Mouse (Mus musculus) spleen, adult 2 months (tissue): ENCODE data around the gene Sf3a2.

Experiments used
- CTCF ChIP-seq: fragments of 200-500 bp; IDR thresholded peaks from 2 replicates; pipeline ENCODE4 v1.5.1; 2011; ENCODE audit warnings: mild to moderate bottlenecking, inconsistent platforms; ENCODE audit not compliant: insufficient read depth, insufficient read length, insufficient replicate concordance; ENCODE audit errors: extremely low read depth
- POLR2A ChIP-seq: fragments of 200-500 bp; IDR thresholded peaks from 2 replicates; pipeline ENCODE4 v1.6.1; 2011; ENCODE audit warnings: low read depth, low read length, inconsistent platforms

DNA sequence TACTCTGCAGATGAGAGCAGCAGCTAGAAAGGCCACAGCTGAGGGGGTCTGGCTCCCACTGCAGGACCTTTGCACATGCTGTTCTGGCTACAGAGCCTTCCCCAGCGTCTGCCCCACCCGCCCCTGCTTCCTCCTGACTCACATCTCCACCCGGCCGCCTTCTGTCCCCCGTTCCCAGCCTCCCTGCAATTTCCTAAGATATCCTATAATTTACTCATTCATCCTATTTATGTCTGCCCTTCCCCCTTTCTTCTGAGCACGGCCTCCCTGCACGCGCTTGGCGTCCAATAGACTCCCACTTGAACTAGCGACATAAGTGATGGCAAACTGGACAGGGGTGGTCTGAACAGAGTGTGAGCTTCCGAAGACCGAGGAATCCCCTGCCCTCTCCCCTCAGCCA, 47.7 kb downstream of the Sf3a2 start:
- TF ChIP-seq POLR2A (no peak), CTCF (no peak)
